ENCODE assay signal across 26 mouse cellular contexts in genomic region chr15:78056930-78057329, GRCm38 (mm10).
"Had no signal": no experiment of that assay in that cellular context is flagged by ENCODE, and none has a peak within 500 bp of the region (broad histone marks: within the 10 kb centered on the region; RNA-seq: fewer than 3 reads in every experiment).

No protein-coding gene starts in this region.

- H3K27me3 ChIP-seq: heart, embryonic 13.5 days; heart, embryonic 15.5 days; hindbrain, embryonic 13.5 days; hindbrain, embryonic 15.5 days; kidney, embryonic 15.5 days; limb, embryonic 13.5 days; limb, embryonic 15.5 days had no signal

- H3K9me3 ChIP-seq: heart, embryonic 13.5 days; heart, embryonic 15.5 days; hindbrain, embryonic 13.5 days; hindbrain, embryonic 15.5 days; kidney, embryonic 15.5 days; limb, embryonic 13.5 days; limb, embryonic 15.5 days; liver, embryonic 12.5 days had no signal

- H3K4me3 ChIP-seq: heart, adult 2 months; heart, embryonic 13.5 days; heart, embryonic 15.5 days; hindbrain, embryonic 13.5 days; hindbrain, embryonic 15.5 days; kidney, embryonic 15.5 days; left cerebral cortex, adult 2 months; limb, embryonic 13.5 days; limb, embryonic 15.5 days; liver, embryonic 12.5 days had no signal

- H3K27ac ChIP-seq: heart, adult 2 months; heart, embryonic 13.5 days; heart, embryonic 15.5 days; hindbrain, embryonic 13.5 days; hindbrain, embryonic 15.5 days; kidney, embryonic 15.5 days; kidney, postnatal 0 days; left cerebral cortex, adult 2 months; limb, embryonic 13.5 days; limb, embryonic 15.5 days; liver, embryonic 12.5 days; liver, embryonic 14.5 days had no signal

- H3K9ac ChIP-seq: heart, embryonic 13.5 days; heart, embryonic 15.5 days; hindbrain, embryonic 13.5 days; hindbrain, embryonic 15.5 days; kidney, embryonic 15.5 days; limb, embryonic 13.5 days; limb, embryonic 15.5 days; liver, embryonic 12.5 days; liver, embryonic 14.5 days had no signal

- ATAC-seq: intestine, embryonic 16.5 days; liver, embryonic 12.5 days had no signal

- H3K4me2 ChIP-seq: heart, embryonic 11.5 days; heart, embryonic 13.5 days; heart, embryonic 15.5 days; hindbrain, embryonic 13.5 days; hindbrain, embryonic 15.5 days; kidney, embryonic 15.5 days; limb, embryonic 13.5 days; limb, embryonic 15.5 days; liver, embryonic 12.5 days had no signal

- H3K4me1 ChIP-seq: heart, embryonic 13.5 days; heart, embryonic 15.5 days; hindbrain, embryonic 13.5 days; hindbrain, embryonic 15.5 days; kidney, embryonic 15.5 days; limb, embryonic 13.5 days; limb, embryonic 15.5 days; liver, embryonic 12.5 days had no signal

- DNase-seq: gastrocnemius, postnatal 14 days; gastrocnemius, postnatal 36 days; heart, adult 11 months; heart, adult 2 months; heart, postnatal 14 days; heart, postnatal 36 days; kidney, adult 11 months; kidney, adult 2 months; kidney, adult 9 months; kidney, postnatal 14 days; kidney, postnatal 36 days; layer of hippocampus, adult 9-11 months; layer of hippocampus, postnatal 36 days had no signal

- H3K36me3 ChIP-seq: heart, embryonic 13.5 days; heart, embryonic 15.5 days; hindbrain, embryonic 13.5 days; hindbrain, embryonic 15.5 days; kidney, embryonic 15.5 days; limb, embryonic 13.5 days; limb, embryonic 15.5 days; liver, embryonic 12.5 days had no signal
